Mouse (Mus musculus) heart, postnatal 0 days (tissue): ENCODE measurements around the gene Zfp652.

Source experiments
- CTCF ChIP-seq: IDR thresholded peaks from 2 replicates; pipeline ENCODE4 v1.5.1; 2016; ENCODE audit warnings: antibody characterized with exemption, control low read depth, low read depth
- EP300 ChIP-seq: IDR thresholded peaks from 2 replicates; pipeline ENCODE4 v1.6.1; 2016; ENCODE audit warnings: antibody characterized with exemption, low read depth

GRCm38 (mm10) chr11:95737811-95738210, 25.3 kb downstream of the Zfp652 start:
- TF ChIP-seq CTCF, result no peak
- no peak for TF ChIP-seq EP300
